Mouse (Mus musculus) C2C12 (cell line): ENCODE results near the gene Sgpp1. TPM values are rescaled to one million over a fixed set of nuclear protein-coding genes. Genes with fewer than 3 reads are reported as not detected.

Experiments
- H3K27me3 ChIP-seq: one replicate; pipeline ENCODE4 v1.6.1; 2011; ENCODE audit not compliant: control insufficient read depth, insufficient read depth, insufficient read length
- H3K36me3 ChIP-seq: one replicate; pipeline ENCODE4 v1.6.1; 2011; ENCODE audit not compliant: control insufficient read depth, insufficient read depth
- H3K4me3 ChIP-seq: one replicate; pipeline ENCODE4 v1.5.1; 2011; ENCODE audit warnings: mild to moderate bottlenecking, control low read depth; ENCODE audit not compliant: poor library complexity, insufficient read depth, severe bottlenecking
- H3K79me2 ChIP-seq: one replicate; pipeline ENCODE4 v1.6.1; 2011; ENCODE audit not compliant: control insufficient read depth, insufficient read depth
- H3K79me3 ChIP-seq: one replicate; pipeline ENCODE4 v1.6.1; 2011; ENCODE audit warnings: low read depth, control low read depth
- H3ac ChIP-seq: one replicate; pipeline ENCODE3; 2011; ENCODE audit warnings: low read depth; ENCODE audit not compliant: control insufficient read depth, insufficient read length
- CEBPB ChIP-seq: IDR thresholded peaks from one replicate; pipeline ENCODE4 v1.6.1; 2011; ENCODE audit warnings: low read depth, mild to moderate bottlenecking, control low read depth, moderate library complexity
- CTCF ChIP-seq: IDR thresholded peaks from one replicate; pipeline ENCODE4 v1.5.1; 2011; ENCODE audit not compliant: control insufficient read depth, insufficient read depth, insufficient read length
- FOSL1 ChIP-seq: IDR thresholded peaks from one replicate; pipeline ENCODE4 v1.8.0; 2011; ENCODE audit warnings: mild to moderate bottlenecking, low read length; ENCODE audit not compliant: poor library complexity, insufficient read depth, severe bottlenecking
- MAX ChIP-seq: IDR thresholded peaks from one replicate; pipeline ENCODE4 v1.6.1; 2011; ENCODE audit warnings: mild to moderate bottlenecking, control low read depth
- MYOD1 ChIP-seq: IDR thresholded peaks from one replicate; pipeline ENCODE4 v1.6.1; 2011; ENCODE audit warnings: low read depth; ENCODE audit not compliant: control insufficient read depth, insufficient read length
- MYOG ChIP-seq: IDR thresholded peaks from one replicate; pipeline ENCODE4 v1.6.1; 2011; ENCODE audit not compliant: control insufficient read depth, insufficient read length; ENCODE audit errors: extremely low read depth
- USF1 ChIP-seq: IDR thresholded peaks from one replicate; pipeline ENCODE4 v1.6.1; 2011; ENCODE audit warnings: low read depth, mild to moderate bottlenecking, control low read depth, moderate library complexity
- polyA plus RNA-seq: library from polyadenylated mRNA; unstranded; fragments of >200 nt; fragmentation: generic; extraction: Trizol; gene quantifications from one replicate; pipeline ENCODE4 v1.2.1, GENCODE M21; 2012; ENCODE audit warnings: missing spikeins

Gene Sgpp1
- polyA plus RNA-seq, 1 experiment = 9.2 TPM

- no peak for TF ChIP-seq USF1
- no peak for TF ChIP-seq MYOG
- TF ChIP-seq FOSL1 = no peak
- no peak for TF ChIP-seq MYOD1
- TF ChIP-seq CTCF = no peak
- H3K79me3 ChIP-seq = peaks cover 66% of the 10 kb centered on the region
- no peaks in the 10 kb centered on the region for H3K27me3 ChIP-seq
- H3K79me2 ChIP-seq = peaks cover 99% of the 10 kb centered on the region
- no peak overlapping the region for H3K4me3 ChIP-seq
- H3K36me3 ChIP-seq = peaks cover 12% of the 10 kb centered on the region
- H3ac ChIP-seq = no peak overlapping the region
Measured at GRCm38 (mm10) chr12:75727333-75728125, 8.0 kb downstream of the Sgpp1 start.

GRCm38 (mm10) chr12:75726349-75726861 lies 9.1 kb downstream of the Sgpp1 start:
- Histone ChIP-seq H3K79me2 (peaks cover 98% of the 10 kb centered on the region), H3ac (no peak overlapping the region), H3K4me3 (no peak overlapping the region), H3K36me3 (peaks cover 15% of the 10 kb centered on the region), H3K27me3 (no peaks in the 10 kb centered on the region), H3K79me3 (peaks cover 56% of the 10 kb centered on the region)
- TF ChIP-seq CEBPB = no peak
- no peak for TF ChIP-seq USF1
- TF ChIP-seq MYOG = no peak
- no peak for TF ChIP-seq MAX
- no peak for TF ChIP-seq CTCF
- TF ChIP-seq MYOD1 = no peak
- TF ChIP-seq FOSL1 = no peak

DNA sequence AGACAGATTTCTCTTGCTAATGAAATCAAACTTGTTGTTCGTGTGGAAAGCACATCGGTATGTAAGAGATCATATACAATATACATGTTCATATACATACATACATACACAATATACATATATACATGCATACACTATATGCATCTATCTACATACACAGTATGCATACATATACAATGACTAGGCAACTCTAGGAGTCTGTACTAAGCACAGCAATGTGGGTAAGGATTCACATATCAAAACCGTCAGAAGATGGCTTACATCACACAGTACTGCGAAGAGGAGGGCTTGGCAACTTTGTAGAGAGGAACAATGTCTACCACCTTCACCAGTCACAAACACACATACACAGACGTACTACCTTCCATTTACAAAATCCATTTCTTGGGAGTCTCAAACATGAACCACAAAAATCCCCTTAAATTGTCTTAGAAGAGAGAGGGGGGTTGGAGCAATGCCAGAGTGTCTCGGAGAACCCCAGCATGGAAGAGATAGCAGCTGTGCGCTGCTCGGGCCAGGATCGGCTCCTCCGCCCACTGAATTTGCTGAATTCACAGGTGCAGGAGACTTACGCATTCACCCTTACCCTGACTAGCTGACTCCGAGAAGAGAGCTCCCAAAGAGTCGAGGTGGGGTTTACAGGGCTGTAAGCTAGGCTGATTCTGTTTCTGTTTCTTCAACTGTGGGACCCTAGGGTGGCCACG lies 10.8 kb downstream of the Sgpp1 start:
- Histone ChIP-seq H3K79me2 (peaks cover 86% of the 10 kb centered on the region), H3ac (no peak overlapping the region), H3K36me3 (peaks cover 22% of the 10 kb centered on the region), H3K27me3 (no peaks in the 10 kb centered on the region), H3K79me3 (peaks cover 42% of the 10 kb centered on the region), H3K4me3 (no peak overlapping the region)
- TF ChIP-seq MYOD1 (no peak), FOSL1 (no peak), MYOG (no peak), MAX (no peak), CTCF (no peak), CEBPB (no peak), USF1 (no peak)

GRCm38 (mm10) chr12:75723839-75724463 lies 11.6 kb downstream of the Sgpp1 start:
- Histone ChIP-seq H3K79me3 (peaks cover 37% of the 10 kb centered on the region), H3K79me2 (peaks cover 78% of the 10 kb centered on the region), H3K27me3 (no peaks in the 10 kb centered on the region), H3K36me3 (peaks cover 26% of the 10 kb centered on the region), H3ac (no peak overlapping the region), H3K4me3 (no peak overlapping the region)
- TF ChIP-seq FOSL1 (no peak), MYOG (no peak), CTCF (no peak), CEBPB (no peak), MYOD1 (no peak), MAX (no peak), USF1 (no peak)

- Histone ChIP-seq H3ac (no peak overlapping the region), H3K79me3 (peaks cover 24% of the 10 kb centered on the region), H3K4me3 (no peak overlapping the region), H3K36me3 (peaks cover 21% of the 10 kb centered on the region), H3K79me2 (peaks cover 58% of the 10 kb centered on the region), H3K27me3 (no peaks in the 10 kb centered on the region)
- no peak for TF ChIP-seq MAX
- TF ChIP-seq USF1 = no peak
- no peak for TF ChIP-seq MYOD1
- no peak for TF ChIP-seq CEBPB
Measured at GRCm38 (mm10) chr12:75721941-75722340, 13.6 kb downstream of the Sgpp1 start.
